Mouse (Mus musculus) ES-CJ7 (cell line): ENCODE results near the gene Pms1.
"Not testable (repeated sequence)": the region's sequence is repeated elsewhere in the genome, so short reads cannot be mapped to it uniquely, and the experiment has no call there.

Source experiments
- DNase-seq: peaks from one replicate; pipeline ENCODE4 v3.0.0; 2011; ENCODE audit warnings: low read depth, low spot score

Gene Pms1

DNA sequence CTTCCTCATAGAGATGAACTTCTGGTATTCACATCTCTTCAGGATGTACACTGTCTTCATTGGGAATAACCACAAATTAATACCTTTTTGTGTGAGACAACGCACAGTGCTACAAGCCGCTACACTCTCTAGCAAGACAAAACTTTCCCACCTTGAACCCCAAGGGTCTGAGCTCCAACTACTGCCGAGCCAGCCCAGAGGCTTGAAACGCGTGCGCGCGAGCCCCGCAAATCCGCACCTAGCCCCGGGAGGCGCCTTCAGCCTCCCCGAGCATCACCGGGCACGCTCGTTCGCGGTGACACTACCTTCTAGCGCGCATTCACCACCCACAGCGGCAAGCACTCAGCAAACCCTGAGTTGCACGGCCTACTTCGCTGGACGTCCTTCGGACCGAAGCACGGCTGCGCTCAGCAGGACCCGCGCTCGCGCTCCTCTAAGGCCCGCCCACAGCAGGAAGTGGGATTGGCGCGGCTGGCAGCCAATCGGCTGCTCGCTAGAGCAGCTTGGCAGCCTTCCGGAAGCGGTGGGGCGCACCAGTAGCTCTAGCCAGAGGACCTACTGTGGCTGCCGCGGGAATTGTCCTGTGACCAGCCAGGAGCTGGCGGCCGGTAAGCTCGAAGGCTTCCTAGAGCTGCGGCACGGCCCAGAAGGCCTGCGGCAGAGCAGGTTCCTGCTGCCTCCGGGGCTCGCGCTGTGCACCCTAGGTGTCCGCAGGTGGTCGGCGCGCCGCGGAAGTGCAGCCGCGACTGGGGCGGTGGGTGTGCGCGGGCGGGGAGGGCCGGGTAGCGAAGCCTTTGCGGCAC is at the start of gene Pms1, which contains the start of the genes Ormdl1 and Gm28778:
Gene Pms1, minus strand, starts transcription at position 438 of the 803 bp plus-strand sequence.
Gene Ormdl1, plus strand, starts transcription at position 515 of the 803 bp plus-strand sequence.
Gene Gm28778, plus strand, starts transcription at position 531 of the 803 bp plus-strand sequence.
- DNase-seq: peak; percentile 96

DNA sequence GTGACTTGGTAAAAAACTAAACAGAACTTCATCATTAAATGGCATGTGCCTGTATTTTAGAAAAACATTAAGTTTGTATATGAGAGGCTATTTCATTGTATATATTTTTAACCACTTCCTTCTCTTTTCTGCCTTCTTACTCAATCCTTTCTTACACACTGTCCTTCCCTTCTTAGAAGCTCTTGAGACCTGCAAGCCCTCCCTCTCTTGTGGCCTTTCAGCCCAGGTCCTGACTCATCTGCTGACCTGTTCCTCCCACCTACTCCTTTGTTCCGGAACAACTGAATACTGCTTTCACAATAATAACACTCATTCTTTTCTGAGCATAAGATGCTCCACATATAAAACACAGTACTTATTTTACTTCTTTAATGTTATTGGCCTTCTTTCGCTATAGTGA is 44.3 kb upstream of the Pms1 start:
- DNase-seq: no peak

DNA sequence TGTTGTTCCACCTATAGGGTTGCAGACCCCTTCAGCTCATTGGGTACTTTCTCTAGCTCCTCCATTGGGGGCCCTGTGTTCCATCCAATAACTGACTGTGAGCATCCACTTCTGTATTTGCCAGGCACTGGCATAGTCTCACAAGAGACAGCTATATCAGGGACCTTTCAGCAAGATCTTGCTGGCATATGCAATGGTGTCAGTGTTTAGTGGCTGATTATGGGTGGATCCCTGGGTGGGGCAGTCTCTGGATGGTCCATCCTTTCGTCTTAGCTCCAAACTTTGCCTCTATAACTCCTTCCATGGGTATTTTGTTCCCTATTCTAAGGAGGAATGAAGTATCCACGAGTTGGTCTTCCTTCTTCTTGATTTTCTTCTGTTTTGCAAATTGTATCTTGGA is 40.6 kb upstream of the Pms1 start:
- DNase-seq: not testable (repeated sequence)

DNA sequence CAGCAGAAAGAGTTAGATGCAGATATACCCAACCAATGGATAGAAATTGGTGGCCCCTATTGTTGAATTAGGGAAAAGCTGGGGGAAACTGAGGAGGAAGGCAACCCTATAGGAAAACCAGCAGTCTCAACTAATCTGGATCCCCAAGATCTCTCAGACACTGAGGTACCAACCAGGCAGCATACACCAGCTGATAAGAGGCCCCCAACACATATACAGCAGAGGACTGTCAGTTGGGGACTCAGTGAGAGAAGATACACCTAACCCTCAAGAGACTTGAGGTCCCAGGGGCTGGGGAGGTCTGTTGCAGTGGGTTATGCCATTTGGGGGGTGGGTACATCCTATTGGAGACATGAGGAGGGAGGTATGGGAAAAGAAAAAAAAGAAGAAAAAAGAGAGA is 38.6 kb upstream of the Pms1 start:
- no peak for DNase-seq

DNA sequence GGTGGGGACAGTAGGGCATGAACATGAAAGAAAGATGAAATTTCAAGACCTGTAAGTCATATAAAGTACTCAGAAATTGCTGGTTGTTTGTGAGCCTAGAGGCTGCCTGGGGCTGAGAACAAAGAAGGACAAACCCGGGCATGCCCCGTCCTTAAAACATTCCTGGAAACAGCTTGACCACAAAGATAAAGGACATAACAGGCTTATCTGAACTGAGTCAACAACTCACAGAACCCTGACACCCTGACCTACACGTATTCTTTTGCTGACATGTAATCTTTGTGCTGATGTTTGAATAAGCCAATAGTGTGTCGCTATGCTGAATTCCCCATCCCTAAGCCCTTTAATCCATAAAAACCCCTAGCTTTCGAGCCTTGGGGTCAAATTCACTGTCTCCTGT is 36.7 kb upstream of the Pms1 start:
- DNase-seq: not testable (repeated sequence)

DNA sequence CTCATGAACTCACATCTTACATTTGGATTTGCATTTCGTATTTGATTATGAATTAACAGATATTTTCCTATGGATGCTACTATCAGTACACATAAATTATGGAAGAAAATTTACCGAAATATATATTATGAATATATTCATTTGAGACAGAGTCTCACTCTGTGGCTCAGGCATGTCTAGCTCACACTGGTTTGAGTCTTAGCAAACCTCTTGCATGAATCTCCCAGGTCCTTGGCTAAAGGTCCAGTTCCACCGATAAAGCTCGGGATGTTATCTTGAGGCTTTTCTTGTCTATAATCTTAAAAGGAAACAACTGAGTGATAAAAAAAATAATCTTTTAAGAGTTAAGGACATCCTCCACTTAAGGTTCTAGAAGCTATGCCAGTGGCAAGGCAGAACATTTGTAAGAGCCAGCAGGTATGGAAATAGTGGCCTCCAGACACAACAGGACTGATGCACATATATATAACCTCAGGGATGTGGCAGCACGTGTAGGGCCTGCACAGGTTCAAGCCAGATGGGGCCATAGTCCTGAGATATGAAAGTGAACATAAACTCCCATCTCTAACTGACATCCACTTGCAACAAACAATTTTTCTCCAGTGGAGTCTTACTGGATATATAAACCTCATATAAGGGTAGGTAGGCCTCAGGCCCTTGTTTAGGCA is 28.1 kb upstream of the Pms1 start:
- no peak for DNase-seq

DNA sequence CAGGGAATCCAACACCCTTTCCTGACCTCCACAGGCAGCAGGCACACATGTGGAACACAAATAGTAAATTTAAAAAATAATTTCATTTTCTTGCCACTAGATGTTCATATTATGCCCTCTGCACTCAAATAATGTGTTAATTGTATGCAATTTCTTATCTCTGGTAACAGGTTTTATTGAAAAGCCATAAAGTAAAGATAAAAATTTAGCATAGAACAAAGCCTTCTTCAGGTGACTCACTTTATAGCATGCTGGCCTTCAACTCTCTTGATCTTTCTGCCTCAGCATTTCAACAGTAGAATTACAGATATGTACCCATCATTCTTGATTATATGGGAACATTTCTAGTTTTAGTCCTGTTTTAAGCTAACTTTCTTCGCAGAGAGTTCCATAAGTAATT is 27.5 kb upstream of the Pms1 start:
- no peak for DNase-seq

DNA sequence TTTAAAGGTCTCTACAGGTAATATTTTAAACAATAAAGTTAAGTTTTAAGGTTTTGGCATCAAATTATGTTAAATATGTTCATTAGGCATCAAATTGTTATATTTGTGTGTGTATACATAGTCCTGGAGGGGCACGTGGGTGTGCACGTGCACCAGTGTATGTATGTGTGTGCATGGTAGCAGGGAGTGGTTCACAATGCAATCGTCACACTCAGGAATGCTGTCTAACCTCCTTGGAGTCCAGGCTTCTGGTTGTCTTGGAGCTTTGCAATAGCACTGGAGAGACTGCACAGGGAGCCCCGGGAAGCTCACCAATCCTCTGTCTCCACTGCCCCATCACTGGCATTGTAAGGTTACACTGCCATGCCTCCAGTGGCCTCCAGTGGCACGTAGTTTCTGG is 26.4 kb upstream of the Pms1 start:
- DNase-seq: peak; percentile 7

DNA sequence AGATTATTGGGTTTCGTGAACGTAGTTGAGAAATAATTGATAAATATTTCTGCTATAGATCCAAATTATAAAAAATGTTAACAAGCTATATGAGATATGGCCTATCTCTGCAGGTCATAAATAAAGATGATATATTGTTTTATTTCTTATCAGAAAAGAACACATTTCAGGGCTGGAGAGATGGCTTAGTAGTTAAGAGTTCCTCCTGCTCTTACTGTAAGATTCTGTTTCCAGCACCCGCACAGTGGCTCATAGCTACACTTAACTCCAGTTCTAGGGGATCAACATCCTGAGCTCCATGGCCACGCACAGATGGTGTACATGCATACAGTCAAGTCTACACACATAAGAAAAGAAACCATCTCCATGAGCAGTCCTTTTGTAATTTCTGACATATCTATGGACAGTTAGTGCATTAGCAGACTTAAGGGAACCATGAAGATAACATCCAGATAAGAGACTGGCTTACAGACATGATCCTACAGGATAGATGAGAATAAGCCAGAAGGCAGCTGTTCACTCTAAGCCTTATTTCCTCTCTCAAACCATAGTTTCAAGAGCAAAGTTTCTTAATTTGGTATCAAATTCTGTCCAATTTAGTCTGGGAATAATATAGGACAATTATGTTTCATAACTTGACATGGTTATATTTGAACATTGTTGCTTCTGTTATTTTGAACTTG is 25.0 kb upstream of the Pms1 start:
- no peak for DNase-seq

DNA sequence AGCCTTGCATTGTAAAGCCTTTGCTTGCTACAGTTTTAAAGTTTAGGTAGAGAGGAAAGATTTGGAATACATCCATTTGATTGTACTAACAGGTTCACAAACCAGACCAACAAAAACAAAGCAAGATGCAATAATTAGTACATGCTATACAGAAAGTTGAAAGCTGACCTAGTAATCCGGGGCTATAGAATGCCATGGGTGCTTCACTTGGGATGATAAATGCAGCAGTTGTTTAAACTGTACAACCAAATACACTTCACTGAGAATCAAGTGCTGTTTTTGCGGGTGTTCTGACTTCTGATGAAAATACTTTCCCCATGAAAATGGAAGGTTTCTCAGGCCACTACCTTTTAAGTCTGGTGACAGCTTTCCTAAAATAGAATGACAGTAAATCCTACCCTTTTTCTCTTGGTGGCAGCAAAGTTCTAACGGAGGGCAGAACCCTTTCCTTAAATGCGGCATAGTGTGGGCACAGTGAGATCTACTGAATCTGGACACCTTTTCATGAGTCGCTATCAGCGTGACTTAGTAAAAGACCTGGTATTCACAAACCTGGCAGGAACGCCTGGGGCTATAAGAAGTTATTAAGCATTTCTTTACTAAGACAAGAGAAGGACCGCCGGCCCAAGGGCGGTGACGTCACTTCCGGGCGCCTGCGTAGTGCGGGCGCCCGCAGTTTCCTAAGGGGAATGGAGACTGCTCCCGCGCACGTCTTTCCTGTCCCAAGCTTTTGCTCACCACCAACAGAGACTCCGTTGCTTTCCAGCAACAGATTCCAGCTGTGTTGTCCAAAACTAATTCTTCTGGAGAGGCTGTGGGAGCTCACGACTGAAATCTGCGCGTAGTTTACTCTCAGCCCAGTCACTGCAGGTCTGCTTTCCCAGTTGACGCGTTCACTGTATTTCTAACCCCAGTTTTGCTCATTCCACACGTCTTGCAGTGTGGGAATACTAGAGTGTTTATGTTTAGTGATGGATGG is 16.5 kb upstream of the Pms1 start, which contains the start of gene Osgepl1:
Gene Osgepl1, plus strand, starts transcription at position 636 of the 979 bp plus-strand sequence.
- DNase-seq: peak; percentile 83

DNA sequence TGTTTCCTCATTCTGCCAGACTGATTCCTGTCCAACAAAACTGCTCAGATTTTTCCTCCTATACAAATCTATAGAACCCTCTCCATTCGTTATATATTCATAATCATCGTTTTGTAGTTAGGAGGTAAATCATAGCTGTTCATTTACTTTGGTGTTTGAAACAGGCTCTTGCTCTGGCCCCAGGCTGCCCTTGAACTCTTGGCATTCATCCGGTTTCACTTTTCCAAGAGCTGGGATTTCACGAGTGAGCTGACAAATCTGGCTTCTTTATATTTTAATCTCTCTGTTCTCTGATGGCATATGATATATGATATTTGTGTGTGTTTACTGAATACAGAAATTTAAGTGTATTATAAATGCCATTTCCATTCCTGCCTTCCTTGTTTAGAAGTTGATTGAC is 3.7 kb upstream of the Pms1 start:
- no peak for DNase-seq

DNA sequence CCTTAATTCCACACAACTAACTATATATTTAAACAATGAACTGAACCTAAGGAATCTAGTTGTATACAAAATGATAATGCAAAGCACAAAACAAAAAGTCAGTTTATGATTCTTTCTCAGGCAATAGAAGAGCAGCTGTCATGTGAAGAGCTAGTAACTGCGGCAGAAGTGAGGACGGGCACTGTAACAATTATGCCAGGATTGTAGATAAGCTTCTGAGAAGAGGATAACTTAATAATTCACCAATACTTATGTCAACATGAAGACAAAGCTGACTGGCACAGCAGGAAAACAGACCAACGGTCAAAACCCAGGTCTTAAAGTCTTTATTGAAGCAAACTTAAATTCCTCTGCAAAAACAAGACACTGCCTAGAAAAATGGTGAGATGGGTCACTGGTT is 5.6 kb downstream of the Pms1 start:
- no peak for DNase-seq

DNA sequence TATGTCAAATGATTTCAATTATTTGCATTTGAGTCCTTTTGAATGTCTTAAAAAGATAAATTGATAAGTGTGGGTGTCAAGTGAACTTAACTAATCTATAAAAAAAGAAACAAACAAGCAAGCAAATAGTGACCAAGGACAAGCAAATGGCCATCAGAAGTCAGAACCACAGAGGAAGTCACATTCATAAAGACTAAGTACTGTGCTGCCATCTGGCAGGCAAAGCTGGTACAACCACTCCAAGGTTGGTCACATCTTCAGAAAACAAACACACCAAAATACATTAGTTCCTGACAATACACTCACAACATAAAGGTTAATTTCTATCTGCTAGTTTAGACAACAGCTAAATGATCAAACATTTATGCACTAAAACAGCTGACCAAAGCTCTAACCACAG is 24.2 kb downstream of the Pms1 start:
- DNase-seq: peak; percentile 19

DNA sequence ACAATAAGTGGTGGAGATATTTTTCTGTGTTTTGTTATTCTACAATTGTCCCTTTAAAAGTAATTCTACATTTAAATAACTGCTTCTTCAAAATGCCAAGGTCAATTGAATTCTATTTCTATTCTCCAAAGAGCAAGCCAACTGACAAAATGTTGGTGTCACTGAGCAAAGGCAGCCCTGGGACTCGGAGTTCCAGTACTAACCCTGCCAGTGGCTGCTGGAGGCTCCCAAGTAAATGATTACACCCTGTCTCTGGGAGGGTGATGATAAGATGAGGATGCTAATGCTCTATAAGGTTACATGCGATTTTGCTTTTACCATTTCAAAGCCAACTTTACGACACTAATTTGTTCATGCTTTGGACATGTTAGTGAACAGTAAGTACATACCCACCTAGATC is 26.9 kb downstream of the Pms1 start:
- no peak for DNase-seq

DNA sequence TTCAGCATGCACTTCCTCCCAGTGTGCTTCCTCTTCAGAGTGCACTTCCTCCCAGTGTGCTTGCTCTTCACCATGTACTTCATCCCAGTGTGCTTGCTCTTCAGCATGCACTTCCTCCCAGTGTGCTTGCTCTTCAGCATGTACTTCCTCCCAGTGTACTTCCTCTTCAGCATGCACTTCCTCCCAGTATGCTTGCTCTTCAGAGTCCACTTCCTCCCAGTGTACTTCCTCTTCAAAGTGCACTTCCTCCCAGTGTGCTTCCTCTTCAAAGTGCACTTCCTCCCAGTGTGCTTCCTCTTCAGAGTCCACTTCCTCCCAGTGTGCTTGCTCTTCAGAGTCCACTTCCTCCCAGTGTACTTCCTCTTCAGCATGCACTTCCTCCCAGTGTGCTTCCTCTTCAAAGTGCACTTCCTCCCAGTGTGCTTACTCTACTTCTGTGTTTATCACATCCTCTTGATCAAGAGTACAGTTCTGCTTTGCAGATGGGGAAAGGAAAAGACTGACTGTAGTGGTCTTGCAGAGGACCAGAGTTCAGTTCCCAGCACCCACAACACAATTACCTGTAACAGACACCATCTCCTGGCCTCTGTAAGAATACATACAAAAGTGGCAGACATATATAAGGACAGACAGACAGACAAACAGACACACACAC is 31.7 kb downstream of the Pms1 start:
- not testable (repeated sequence) for DNase-seq

DNA sequence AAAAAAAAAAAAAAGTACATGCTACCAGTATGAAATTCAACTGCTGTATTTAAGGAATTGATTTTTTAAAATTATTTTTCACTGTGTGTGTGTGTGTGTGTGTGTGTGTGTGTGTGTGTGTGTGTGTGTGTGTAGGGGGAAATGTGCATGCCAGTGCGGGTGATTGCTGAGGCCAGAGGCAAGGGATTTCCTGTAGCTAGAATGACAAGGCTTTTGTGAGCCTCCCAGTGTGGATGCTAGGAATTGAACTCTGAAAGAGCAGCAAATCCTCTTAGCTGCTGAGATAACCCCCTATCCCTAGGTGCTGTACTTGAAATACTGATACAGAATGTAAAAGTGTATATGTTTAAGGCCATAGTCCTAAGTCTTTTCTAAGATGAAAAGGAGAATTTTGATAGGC is 70.8 kb downstream of the Pms1 start:
- DNase-seq: no peak

DNA sequence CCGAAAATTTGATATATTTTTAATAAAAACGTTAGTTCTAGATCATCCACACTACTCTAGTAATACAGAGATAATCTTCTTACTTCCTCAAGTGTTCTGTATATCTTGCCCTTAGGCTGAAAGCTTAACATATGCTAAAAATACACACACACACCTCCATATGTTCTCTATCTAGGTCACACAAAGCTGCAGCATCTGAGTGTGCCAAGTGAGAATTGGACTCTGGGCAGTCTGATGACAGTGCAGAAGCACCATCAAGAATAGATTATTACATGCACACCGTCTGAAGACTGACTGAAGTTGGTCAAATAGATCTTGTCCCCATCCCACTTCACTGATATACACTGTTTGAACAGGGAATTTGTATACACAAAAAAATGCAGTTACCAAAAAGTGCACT is 71.2 kb downstream of the Pms1 start:
- DNase-seq: no peak

DNA sequence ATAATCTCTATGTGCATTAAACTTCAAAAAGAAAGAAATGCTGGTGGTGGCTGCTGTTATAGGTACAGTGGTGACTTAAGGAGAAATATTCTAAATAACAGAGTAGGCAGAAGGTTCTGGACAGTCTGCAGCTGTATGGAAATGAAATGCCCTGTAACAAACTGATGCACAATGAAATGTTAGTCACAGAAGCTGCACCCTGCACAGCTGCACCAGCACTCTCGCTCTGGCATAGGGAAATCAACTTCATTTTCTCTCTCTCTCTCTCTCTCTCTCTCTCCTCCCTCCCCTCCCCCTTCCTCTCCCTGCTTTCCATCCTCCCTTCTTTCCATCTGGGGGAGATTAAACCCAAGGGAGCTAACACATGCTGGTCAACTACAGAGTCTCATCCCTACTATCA is 72.0 kb downstream of the Pms1 start:
- DNase-seq: no peak

DNA sequence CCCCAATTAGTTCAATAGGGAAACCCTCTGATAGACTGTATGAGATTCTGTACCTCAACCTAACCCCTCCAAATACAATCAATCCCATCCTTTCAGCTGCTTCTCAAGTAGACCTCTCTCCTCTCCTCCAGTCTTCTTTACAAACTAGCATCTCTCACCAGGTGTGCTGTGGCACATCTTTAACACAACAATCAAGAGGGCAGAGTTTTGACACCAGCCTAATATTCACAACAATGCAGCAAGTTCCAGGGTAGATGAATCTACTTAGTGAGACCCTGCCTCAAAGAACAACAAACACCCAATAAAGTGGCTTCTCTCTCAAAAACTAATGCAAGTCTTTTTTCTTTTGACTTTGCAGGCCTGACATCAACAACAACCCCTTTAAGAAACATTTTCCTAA is 86.7 kb downstream of the Pms1 start:
- peak; percentile 74 for DNase-seq

DNA sequence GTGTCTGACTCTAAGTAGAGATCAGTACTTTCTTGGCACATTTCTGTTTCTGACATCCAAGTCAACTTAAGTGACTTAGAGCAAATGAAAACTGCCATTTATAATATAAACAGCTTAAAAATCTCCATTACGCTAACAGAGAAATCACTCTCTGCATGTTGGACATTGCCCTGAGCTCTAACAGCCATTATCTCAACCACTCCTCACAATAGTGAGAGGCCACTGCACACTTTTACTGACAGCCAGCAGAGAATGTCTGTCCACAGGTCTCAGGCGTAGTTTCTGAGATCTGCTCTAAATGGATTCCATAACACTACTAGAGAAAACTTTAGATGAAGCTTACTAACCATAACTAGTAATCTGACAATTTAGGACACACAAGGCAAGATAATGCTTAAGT is 92.9 kb downstream of the Pms1 start:
- no peak for DNase-seq
